Mouse (Mus musculus) 3T3-L1 (cell line): ENCODE data around the gene Pcp4l1.
A peak's percentile ranks its signal among the peaks of the same experiment; 100 is the strongest.

Experiments
- DNase-seq: peaks from one replicate; pipeline ENCODE4 v3.0.0-alpha.2; 2015; ENCODE audit warnings: low read depth, low spot score

The Pcp4l1 gene

DNA sequence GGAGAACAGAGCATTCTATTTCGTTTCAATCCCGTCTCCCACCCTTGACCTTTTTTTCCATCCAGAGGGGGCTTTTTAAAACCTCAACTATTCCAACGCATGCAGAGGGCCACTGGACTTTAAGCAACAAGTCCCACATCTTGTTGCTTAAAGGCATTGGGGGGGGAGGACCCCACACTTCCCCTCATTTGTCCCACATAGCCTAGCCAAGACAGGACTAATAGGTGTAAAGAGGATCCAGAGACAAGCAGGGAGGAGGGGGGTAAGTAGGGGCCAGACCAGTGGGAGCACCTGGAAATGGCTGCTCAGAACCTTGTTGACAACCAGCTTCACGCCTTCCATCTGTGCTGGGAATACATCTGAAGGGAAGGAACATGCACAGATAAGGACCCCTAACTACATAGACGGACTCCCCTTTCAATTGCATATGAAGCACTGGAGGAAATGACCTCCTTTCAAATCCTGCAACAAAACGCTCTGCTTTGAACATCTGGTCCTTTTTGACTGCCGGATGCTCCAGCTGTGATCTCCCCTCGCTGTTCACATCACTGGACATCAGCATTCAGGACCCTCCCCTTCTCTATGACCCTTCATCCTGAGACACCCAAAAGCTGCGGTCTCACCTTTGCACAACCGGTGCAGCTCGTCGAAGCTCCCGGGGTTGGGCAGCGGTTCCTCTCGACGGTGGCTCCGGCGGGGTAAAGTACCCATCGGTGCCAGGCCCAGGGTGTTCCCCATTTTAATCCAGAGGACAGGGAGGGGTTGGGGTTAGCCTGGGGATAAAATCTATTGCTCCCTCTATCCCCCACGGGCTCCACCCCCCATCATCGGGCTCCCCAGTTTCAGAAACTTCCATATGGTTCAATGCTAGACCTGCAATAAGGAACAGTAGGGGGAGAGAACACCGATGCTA, 25.5 kb upstream of the Pcp4l1 start:
- DNase-seq = peak; percentile 19

DNA sequence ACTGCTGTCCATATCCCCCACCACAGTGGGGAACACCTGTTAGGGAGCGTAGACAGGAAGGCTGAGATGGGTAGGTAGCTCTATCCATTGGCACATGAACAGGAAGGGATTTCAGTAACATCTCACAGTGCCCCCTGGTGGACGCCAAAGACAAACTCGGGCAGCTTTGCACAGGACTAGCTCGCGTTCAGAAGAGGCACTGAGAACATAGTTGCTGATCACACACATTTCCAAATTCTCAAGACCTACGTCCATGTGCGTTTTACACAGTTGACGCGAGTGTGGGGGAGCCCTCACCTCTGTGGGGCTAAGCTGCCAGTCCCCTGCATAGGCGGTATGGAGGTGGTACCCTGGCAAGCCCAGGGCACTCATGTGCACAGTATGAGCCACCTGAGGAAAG, 24.8 kb upstream of the Pcp4l1 start:
- DNase-seq = peak; percentile 94

DNA sequence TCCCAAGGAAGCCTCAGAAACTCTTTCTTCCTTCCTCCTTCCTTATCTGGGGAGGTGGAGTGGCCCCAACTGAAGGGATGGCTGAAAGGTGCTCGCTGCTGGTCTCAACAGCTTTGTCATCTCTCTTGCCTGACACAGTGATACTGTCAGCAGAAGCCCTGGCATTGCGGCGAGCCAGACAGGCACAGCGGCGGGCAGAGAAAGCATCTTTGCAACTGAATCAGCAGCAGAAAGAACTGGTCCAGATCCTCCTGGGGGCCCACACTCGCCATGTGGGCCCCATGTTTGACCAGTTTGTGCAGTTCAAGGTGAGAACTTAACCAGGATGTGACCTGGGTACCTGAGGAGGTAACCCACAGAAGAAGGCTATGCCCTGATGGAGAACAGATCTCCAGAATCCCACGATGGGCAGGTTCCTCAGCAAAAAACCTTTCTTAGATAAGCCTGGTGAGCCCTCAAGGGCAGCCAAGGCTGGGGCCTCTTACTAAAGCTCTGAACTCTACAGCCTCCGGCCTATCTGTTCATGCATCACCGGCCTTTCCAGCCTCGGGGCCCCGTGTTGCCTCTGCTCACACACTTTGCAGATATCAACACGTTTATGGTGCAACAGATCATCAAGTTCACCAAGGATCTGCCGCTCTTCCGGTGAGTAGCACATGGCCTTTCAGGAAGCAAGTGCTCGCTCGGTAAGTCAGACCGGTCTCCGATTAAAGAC, 20.3 kb upstream of the Pcp4l1 start:
- DNase-seq = no peak

DNA sequence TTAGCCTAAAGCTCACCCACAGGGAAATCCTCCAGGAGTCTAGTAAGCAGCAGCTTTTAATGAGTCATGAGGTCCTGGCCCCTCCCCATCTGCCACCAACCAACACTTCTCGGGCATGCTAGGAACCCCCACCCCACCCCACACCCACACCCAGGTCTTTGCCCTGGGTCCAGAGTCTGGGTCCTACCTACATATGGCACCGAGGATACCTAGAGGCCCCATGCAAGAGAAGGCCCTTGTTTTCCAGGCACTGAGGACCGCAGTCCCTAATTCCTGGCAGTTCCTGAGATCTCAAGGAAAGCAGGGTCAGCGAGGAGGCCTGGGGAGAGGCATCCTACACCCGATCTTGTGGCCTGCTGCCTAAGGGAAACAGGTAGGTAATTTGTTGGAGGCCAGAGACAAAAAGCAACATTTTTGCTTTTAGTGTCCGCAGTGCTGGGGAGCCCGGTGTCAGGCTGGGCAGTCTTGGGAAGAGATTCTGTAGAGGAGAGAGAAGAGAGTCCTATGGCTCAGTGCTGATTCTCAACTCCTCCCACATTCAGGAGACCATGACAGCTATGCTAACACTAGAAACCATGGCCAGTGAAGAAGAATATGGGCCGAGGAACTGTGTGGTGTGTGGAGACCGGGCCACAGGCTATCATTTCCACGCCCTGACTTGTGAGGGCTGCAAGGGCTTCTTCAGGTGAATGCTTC, 17.9 kb upstream of the Pcp4l1 start, which contains the start of gene Nr1i3:
Gene Nr1i3, plus strand, starts transcription at position 170 of the 696 bp plus-strand sequence.
- no peak for DNase-seq

DNA sequence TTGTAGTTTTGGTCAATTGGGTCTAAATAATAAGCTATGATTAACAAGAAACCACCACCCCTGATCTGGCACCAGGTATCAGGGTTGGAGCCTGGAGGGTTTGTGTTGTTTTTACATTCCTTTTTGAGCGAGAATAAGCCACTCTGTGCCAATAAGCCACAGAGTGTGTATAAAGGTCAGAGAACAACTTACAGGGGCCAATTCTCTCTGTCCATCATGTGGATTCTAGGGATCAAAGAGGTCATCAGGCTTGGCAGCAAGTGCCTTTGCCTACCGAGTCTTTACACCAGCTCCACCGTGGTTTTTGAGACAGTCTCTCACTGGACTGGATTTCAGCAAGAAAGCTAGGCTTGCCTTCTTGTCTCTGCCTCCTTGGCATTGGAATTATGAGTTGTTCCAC, 16.8 kb upstream of the Pcp4l1 start:
- no peak for DNase-seq

DNA sequence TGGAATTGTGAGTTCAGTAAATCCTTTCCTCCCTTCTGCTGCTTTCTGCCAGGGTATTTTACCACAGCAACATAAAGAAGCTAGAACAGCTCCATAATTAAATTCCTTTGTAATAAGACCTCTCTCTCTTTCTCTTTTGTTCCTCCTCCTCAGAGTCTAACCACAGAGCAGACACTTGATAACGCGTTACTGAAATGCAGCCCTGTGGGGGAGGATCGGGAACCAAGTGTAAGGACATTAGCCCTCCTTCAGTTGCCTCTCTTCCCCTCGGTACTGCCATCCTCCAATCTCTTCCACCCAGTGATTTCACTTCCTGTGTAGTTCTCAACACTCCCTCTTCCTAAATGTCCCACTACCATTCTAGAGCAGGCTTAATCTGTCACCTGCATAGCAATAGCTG, 13.3 kb upstream of the Pcp4l1 start:
- DNase-seq = no peak

DNA sequence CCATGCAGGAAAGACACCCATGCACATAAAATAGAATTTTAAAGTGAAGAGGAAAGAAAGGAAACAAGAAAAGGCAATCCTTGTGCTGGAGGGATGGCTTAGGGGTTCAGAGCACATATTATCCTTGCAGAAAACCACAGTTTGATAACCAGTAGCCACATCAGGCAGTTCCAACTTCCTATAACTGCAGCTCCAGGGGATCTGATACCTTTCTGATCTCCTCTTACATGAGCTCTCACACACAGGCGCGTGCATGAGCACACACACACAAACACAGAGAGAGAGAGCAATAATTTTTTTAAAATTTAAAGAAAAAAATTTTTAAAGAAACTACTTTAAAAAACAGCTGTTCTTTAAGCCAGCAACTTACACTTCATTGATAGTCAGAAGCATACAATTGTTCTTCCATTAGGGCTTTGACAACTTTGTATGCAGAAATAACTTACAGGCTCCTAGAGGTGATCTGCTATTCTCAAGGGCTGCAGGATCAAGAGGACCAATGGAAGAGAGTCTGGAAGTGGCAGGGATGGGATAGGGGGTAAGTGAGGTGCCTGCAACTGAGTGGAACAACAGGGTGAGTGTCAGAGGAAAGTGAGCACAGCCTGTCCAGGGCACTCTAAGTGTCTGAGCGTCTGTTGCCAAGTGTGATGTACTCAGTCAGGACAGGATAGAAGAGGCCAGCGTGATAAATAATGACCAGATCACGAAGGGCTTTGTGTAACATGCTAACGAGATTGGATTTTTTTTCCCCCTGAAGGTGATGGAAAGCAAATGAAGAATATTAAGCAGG, 9.8 kb upstream of the Pcp4l1 start:
- no peak for DNase-seq

DNA sequence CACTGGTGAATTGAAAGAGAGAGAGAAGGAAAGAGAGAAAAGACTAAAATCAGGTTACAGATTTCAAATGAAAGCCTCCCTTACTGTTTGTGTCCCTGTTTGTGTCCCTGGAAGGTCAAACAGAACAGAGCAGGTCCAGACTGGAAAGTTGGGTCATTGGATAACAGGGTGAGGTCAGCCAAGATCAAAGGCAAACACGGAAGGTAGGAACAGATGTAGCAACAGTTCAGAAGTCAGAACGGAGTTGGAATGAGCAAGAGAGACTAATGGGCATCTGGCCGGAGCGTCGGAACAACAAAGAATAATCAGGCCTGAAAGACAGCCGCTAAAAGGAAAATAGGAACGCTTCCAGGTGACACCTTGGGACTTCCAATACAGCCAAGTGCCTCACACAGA, 8.2 kb upstream of the Pcp4l1 start:
- DNase-seq = no peak

DNA sequence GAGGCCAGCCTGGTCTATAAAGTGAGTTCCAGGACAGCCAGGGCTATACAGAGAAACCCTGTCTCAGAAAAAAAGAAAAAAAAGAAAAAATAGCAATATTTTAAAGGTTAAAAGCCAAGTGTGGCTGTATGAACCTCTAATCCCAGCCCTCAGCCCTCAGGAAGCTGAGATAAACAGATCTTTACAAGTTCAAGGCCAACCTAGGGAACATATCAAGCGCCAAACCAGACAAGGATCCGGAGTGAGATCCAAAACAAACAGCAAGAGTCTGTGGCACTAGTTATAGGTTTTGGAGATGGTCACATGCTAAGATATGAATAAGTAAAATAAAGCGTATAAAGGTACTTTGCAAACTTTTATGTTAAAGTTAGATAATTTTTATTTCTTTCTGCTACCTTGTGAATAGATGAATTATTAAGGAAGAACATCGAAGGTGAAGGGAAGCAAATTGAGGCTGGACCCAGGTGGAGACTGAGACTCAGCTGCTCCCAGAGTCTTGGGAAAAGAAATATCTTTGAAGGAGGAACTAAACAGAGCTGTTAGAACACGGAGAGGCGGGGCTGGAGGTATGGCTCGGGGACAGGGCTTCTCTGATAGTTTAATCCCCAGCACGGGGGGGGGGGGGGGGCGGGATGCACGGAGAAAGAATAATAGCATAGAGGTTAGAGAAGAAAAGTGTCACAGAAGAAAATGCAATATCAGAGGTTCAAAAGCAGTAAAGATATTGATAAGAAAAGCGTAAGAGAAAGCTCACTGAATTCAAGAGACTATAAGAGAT, 7.6 kb upstream of the Pcp4l1 start:
- no peak for DNase-seq

DNA sequence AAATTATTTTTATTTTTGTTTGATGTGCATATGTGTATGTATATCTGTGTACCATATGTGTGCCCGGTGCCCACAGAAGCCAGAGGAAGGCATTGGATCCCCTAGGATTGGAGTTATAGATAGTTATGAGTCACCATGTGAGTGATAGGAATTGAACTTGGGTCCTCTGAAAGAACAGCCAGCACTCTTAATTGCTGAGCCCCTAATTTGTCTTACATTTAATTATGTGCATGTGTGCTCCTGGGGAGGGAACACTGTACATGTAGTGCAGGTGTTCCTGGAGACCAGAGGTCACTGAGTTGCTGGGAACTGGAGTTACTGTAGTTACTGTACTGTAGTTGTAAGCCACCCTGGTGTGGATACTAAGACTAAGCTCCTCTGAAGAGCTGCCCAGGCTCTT, 4.7 kb upstream of the Pcp4l1 start:
- no peak for DNase-seq

DNA sequence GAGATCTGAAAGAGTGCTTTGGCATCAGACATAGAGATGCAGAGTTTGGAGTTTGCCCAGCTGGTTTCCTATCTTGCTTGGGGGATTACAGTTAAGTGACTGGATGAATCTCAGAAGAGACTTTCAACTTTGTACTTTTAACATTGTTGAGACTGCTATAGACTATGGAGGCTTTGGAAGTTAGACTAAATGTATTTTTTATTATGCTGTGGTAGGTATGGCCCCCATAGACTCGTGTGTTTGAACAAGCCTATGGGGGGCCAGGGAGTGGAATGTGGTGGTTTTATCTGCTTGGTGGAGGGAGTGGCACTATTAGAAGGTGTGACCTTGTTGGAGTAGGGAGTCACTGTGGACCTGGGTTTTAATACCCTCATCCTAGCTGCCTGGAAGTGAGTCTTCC, 3.5 kb upstream of the Pcp4l1 start:
- DNase-seq = no peak

DNA sequence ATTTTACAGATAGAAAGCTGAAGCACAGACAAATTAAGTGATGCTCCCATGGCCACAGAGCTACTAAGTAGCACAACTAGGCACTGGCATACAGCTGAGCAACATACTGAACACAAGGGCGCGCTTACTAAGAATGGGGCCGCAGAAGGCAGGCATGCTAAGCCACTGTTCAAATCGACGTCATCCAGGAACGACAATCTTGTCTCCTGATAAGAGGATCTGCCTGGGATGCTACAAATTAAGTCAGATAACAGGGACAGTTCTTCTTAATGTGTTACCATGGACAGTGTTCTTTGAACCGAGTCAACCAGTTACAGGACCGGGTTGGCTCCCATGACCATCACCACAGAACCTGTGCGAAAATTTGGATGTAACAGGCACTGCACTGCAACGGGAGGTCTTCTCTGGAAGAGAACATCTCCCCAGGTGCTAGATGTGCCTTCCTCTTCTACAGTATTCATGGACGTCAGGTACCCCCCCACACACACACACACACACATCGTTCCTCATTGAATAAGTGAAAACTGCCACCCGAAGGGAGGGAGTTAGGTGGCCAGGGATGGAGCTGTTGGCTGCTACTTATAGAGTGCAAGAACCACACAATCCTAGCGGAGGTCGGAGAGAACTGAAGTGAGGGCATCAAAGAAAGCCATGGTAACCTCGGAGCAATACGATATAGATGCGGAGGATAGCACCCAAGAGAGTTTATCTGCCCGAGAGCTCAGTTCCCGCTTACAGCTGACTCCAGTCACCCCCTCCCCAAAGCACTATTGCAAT, 834 bp downstream of the Pcp4l1 start:
- no peak for DNase-seq

DNA sequence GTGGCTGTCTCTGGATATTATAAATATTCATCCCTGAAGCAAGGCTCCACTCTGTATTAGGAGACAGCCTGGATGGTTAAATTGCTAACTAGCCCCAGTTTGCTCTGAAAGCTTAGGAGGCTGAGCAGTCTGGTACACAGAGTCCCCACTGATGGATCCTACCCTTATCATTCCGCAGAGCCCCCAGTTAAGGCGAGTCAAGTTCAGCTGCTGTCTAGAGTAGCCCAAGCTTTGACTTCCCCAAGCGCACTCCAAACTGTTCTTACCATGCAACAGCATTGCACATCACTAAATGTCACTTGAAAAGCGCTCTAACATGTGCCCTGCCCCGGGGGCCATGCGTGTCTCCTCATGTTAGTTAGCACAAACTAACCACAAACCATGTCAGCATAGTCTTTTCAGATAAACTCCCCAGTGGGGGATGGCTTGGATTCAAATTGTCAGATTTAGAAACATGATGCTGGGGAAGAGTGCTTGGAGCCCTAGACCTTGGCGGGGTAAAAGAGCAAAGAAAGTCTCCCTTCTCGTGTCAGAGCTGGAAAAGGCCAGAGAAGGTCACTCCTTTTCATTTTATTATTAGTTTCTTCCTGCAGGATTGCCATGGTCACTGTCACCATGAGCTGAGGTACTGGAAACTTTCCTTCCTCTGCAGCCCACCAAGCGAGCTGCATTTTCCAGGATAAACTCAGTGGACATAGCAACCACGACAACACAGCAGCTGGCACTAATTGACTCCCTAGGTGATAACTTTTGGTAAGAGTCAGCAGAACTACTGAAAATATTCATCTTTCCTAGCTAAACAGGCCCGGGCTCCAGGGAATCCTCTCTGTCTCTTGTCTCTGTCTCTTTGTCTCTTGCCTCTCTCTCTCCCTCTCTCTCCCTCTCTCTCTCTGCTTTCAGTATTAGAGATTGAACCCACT, 1.9 kb downstream of the Pcp4l1 start:
- DNase-seq = no peak

DNA sequence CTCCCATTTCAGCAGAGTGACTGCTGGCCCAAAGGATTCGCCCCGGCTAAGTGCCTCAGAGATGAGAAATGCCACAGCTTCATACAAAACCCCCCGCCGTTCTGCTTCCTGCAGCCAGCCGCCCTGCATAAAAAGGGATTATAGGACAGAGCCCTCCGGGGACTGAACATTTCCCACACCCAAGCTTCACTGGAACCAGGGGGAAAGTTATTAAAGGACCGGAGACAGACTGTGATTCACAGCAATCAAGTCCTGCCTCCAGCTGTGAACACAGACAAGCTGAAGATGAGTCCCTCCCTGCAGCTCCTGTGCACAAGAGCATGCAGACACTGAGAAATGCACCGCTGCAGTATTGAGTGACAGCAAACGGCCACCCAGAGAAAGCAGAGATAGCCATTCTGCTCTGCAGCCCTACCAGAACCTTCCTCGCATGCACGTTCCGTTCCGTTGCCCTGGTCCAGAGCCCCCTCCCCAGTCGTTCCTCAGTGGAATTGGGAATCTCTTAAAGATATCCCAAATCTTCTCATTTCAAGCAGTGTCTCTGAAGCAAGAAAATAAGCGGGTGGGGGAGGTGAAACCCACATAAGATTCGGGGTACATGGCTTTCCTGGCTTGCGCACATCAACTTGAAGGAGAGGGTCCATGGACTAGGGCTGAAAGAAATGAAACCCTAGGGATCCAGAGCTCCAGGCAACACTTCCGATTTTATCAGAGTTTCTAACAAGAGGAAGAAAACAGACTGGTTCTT, 2.8 kb downstream of the Pcp4l1 start:
- no peak for DNase-seq

DNA sequence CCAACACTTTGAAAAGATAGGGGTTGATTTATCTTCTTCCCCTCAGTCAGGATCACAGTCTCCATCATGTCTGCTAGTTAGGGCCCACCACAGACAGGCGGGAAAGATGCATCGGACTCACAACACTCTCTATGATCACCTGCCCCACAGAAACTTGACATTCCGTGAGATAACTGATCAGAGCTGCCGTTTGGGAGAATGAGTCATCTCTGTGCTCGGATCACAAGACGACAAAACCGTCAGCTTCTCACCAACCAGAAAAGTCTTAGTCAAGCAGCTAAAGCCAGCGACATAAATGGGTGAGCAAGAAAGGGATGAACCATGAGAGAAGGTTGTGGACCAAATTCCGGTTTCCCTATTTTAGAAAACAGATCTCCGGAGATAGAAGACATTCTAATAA, 3.8 kb downstream of the Pcp4l1 start:
- DNase-seq = no peak

DNA sequence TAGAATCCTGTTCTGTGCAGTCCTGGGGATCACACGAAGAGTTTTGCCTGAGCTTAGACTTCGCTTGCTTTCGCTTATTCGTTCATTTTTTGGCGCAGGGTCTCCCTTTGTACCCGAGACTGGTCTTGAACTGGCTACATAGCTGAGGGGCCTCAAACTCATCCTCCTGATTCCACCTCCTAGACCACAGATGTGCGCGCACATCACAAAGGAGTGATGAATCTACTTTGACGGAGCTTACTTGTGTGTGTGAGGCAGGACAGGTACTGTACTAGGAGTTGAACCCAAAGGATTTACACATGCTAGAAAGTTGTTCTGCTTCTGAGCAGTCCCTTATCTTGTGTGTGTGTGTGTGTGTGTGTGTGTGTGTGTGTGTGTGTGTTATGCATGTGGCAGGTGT, 5.2 kb downstream of the Pcp4l1 start:
- no peak for DNase-seq

DNA sequence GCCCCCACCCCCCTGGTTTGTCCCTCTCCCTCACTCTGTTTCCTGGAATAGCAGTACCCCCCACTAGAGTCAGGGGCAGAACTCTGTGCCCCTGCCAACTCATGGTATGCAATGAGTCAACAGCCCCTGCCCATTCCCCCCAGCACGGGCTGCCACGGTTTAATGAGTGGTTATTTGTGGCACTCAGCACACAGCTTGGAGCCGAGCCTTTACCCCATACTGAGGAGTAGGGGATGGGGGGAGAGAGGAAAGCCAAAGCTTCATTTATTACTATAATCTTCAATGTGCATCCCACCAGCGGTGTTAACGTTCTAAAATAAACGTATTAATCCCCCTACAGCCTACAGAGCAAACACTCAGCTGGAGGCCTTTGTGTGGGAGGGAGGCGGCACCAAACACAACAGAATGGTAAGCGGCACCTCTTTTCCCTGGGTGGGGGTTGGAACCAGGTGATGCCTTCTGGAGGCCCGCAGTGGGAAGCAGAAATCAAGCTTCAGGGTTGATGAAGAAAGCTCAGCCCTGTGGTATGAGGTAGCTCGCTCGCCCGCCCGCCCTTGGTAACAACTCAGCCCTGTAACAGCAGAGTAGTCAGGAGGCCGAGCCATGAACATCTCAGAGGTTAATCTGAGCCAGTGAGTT, 6.5 kb downstream of the Pcp4l1 start:
- no peak for DNase-seq

DNA sequence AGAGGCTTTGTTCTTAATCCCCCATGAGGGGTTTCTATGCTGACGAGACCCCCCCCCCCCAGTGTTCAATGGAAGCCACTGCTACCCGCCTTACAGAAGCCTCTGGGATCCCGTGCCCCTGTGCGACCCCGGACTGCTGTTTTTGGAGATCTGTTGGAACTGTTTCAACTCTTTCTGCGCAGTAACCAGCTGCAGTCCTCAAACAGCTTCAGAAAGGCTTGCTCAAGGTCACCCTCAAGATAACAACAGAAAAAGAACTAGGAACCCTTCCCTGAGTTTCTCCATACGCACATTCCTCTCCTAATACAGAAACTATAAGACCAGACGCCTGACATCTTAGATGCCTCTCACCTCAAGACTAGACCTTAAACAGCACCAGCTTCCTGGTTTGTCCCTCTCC, 7.0 kb downstream of the Pcp4l1 start:
- no peak for DNase-seq
